Mouse (Mus musculus) urinary bladder, postnatal 10 days (tissue): Measurements from ENCODE around the gene Skint7.
"Not testable (repeated sequence)": the region's sequence is repeated elsewhere in the genome, so short reads cannot be mapped to it uniquely, and the experiment has no call there.

Experiments
- DNase-seq: peaks from one replicate; pipeline ENCODE4 v3.0.0; 2022; ENCODE audit warnings: low spot score

Gene Skint7

GRCm38 (mm10) chr4:111972623-111973022 lies at the start of gene Skint7:
Gene Skint7, plus strand, starts transcription at chr4:111972923.
- DNase-seq, result no peak

- DNase-seq, result no peak
Measured at GRCm38 (mm10) chr4:111961309-111961708, 11.4 kb upstream of the Skint7 start.

DNA sequence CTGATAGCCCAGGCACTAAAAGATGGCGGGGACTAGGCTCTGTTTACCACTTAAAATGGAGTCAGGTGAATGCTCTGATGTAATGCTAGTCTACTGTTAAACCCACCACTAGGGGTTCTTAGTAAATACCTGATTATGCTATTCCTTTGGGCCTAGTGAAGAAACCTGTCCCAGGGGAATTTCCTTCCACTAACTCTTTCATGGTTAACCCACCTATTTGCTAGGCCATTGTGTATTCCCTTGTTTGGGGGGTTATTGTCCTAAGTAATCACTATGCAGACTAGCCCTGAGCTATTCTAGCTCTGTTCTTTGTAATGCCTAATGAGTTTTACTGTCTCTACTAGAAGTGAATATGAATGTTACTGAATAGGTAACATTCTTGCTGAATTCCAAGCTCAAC lies 9.5 kb upstream of the Skint7 start:
- DNase-seq, result not testable (repeated sequence)

DNA sequence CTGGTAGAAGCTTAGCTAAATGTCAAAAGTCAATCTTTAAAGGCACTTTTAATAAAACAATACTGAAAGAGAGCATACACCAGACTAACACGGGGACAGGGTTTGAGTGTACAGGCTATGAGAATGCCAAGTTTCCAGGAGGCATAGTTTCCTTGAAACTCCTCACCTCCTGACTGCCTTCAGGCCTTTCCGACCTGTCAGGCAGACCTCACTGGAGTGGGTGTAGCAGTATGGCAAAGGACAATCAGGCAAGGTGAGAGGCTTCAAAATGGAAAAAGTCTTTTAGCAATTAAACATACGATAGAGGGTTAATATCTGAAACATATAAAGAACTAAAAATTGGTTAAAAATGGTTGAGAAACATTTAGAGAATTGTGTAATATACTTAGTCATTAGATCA lies 9.1 kb upstream of the Skint7 start:
- DNase-seq, result no peak

GRCm38 (mm10) chr4:112005969-112006368 lies 33.2 kb downstream of the Skint7 start, which contains the start of gene Skint1:
Gene Skint1, plus strand, starts transcription at chr4:112006269.
- no peak for DNase-seq
